Mouse (Mus musculus) neural tube, embryonic 15.5 days (tissue): Measurements from ENCODE around the gene Tlr2. TPM values are rescaled to one million over a fixed set of nuclear protein-coding genes. Genes with fewer than 3 reads are reported as not detected.
A peak's percentile ranks its signal among the peaks of the same experiment; 100 is the strongest.
"Not testable (repeated sequence)": the region's sequence is repeated elsewhere in the genome, so short reads cannot be mapped to it uniquely, and the experiment has no call there.

Source experiments
- ATAC-seq: fragments of 200-750 bp; cut with Nextera tagmentation; 2 replicates; pipeline ENCODE4 v1.8.0; 2017; ENCODE audit warnings: mild to moderate bottlenecking, moderate TSS enrichment, moderate library complexity; ENCODE audit not compliant: low FRiP score
- H3K27ac ChIP-seq: fragments of 300-500 bp; sonication (generic); replicated peaks from 2 replicates; pipeline ENCODE4 v1.5.1; 2015; ENCODE audit warnings: mild to moderate bottlenecking, inconsistent platforms
- H3K27me3 ChIP-seq: fragments of 300-500 bp; sonication (generic); replicated peaks from 2 replicates; pipeline ENCODE4 v1.6.1; 2015; ENCODE audit warnings: inconsistent platforms
- H3K36me3 ChIP-seq: fragments of 300-500 bp; sonication (generic); 2 replicates; pipeline ENCODE4 v1.6.1; 2015; ENCODE audit warnings: inconsistent platforms
- H3K4me1 ChIP-seq: fragments of 300-500 bp; sonication (generic); 2 replicates; pipeline ENCODE4 v1.6.1; 2015; ENCODE audit warnings: inconsistent platforms
- H3K4me2 ChIP-seq: fragments of 300-500 bp; sonication (generic); 2 replicates; pipeline ENCODE4 v1.6.1; 2015; ENCODE audit warnings: inconsistent platforms, mild to moderate bottlenecking, moderate library complexity
- H3K4me3 ChIP-seq: fragments of 300-500 bp; sonication (generic); replicated peaks from 2 replicates; pipeline ENCODE4 v1.5.1; 2015; ENCODE audit warnings: mild to moderate bottlenecking, inconsistent platforms
- H3K9ac ChIP-seq: fragments of 300-500 bp; sonication (generic); replicated peaks from 2 replicates; pipeline ENCODE4 v1.6.1; 2015; ENCODE audit warnings: mild to moderate bottlenecking, inconsistent platforms
- H3K9me3 ChIP-seq: fragments of 300-500 bp; sonication (generic); replicated peaks from 2 replicates; pipeline ENCODE4 v1.6.1; 2016; ENCODE audit warnings: inconsistent platforms
- WGBS: fragments of 180-500 bp; shearing (Covaris S2); methylation state at CpG from one replicate; pipeline ENCODE4 v1.1.7; 2015; ENCODE audit warnings: mixed read lengths; 5-methylcytosine and 5-hydroxymethylcytosine counted together
- polyA plus RNA-seq: library from polyadenylated mRNA; unstranded; fragments of >200 nt; fragmentation: Nextera tagmentation; extraction: Ambion mirVana; gene quantifications from 2 replicates; pipeline ENCODE4 v1.2.1, GENCODE M21; 2015

Tlr2 gene
- 1.3 and 2.1 TPM in 2 replicates for polyA plus RNA-seq

- Histone ChIP-seq H3K9me3 (no peaks in the 10 kb centered on the region), H3K4me2 (peak within 1 kb of the TSS; percentile 93), H3K27me3 (peaks cover 13% of the 10 kb centered on the region), H3K4me3 (peak within 1 kb of the TSS; percentile 52), H3K9ac (peak within 1 kb of the TSS; percentile 55), H3K27ac (no peak within 1 kb of the TSS), H3K4me1 (peaks cover 11% of the 10 kb centered on the region), H3K36me3 (no peaks in the 10 kb centered on the region)
- peak; percentile 57 for ATAC-seq
- WGBS, result 1% methylated on average over 35 of the region's 35 CpGs
Observed at GRCm38 (mm10) chr3:83841095-83841850, at the start of gene Tlr2. Tlr2 (minus strand) TSS chr3:83841767.

GRCm38 (mm10) chr3:83885163-83885562, 43.6 kb upstream of the Tlr2 start:
- ATAC-seq, result no peak
- Histone ChIP-seq H3K9ac (no peak overlapping the region), H3K9me3 (no peaks in the 10 kb centered on the region), H3K27me3 (no peaks in the 10 kb centered on the region), H3K4me1 (no peaks in the 10 kb centered on the region), H3K27ac (no peak overlapping the region), H3K4me3 (no peak overlapping the region), H3K36me3 (no peaks in the 10 kb centered on the region), H3K4me2 (no peak overlapping the region)
- 90% methylated on average over 2 of the region's 2 CpGs for WGBS

GRCm38 (mm10) chr3:83879261-83880050, 37.9 kb upstream of the Tlr2 start:
- ATAC-seq, H3K4me2 ChIP-seq, H3K27ac ChIP-seq, H3K36me3 ChIP-seq, H3K9ac ChIP-seq, H3K9me3 ChIP-seq, H3K4me3 ChIP-seq, H3K4me1 ChIP-seq, H3K27me3 ChIP-seq: not testable (repeated sequence)
- WGBS, result 82% methylated on average over 5 of the region's 5 CpGs

- no peak overlapping the region for H3K9ac ChIP-seq
- H3K27ac ChIP-seq, result no peak overlapping the region
- ATAC-seq, result no peak
- no peak overlapping the region for H3K4me3 ChIP-seq
- no peaks in the 10 kb centered on the region for H3K27me3 ChIP-seq
- WGBS, result 94% methylated on average over 4 of the region's 4 CpGs
- H3K4me2 ChIP-seq, result no peak overlapping the region
- no peaks in the 10 kb centered on the region for H3K36me3 ChIP-seq
- H3K9me3 ChIP-seq, result no peaks in the 10 kb centered on the region
- H3K4me1 ChIP-seq, result no peaks in the 10 kb centered on the region
Observed at GRCm38 (mm10) chr3:83878801-83879200, 37.2 kb upstream of the Tlr2 start.

GRCm38 (mm10) chr3:83876299-83876698, 34.7 kb upstream of the Tlr2 start:
- H3K4me1 ChIP-seq, result no peaks in the 10 kb centered on the region
- no peak overlapping the region for H3K4me2 ChIP-seq
- no peak overlapping the region for H3K4me3 ChIP-seq
- no peaks in the 10 kb centered on the region for H3K9me3 ChIP-seq
- ATAC-seq, result no peak
- no peak overlapping the region for H3K27ac ChIP-seq
- no peaks in the 10 kb centered on the region for H3K36me3 ChIP-seq
- H3K9ac ChIP-seq, result no peak overlapping the region
- 41% methylated on average over 4 of the region's 4 CpGs for WGBS
- H3K27me3 ChIP-seq, result no peaks in the 10 kb centered on the region

- 94% methylated on average over 2 of the region's 2 CpGs for WGBS
- H3K27ac ChIP-seq, H3K36me3 ChIP-seq, H3K4me1 ChIP-seq, ATAC-seq, H3K4me2 ChIP-seq, H3K4me3 ChIP-seq, H3K9ac ChIP-seq, H3K9me3 ChIP-seq, H3K27me3 ChIP-seq: not testable (repeated sequence)
Observed at GRCm38 (mm10) chr3:83875078-83875477, 33.5 kb upstream of the Tlr2 start.

GRCm38 (mm10) chr3:83872853-83873252, 31.3 kb upstream of the Tlr2 start:
- H3K9ac ChIP-seq, H3K27me3 ChIP-seq, H3K9me3 ChIP-seq, H3K4me3 ChIP-seq, H3K27ac ChIP-seq, H3K4me2 ChIP-seq, ATAC-seq, H3K36me3 ChIP-seq, H3K4me1 ChIP-seq: not testable (repeated sequence)
- 95% methylated on average over 2 of the region's 2 CpGs for WGBS

- H3K4me3 ChIP-seq, H3K9ac ChIP-seq, H3K27ac ChIP-seq, H3K4me2 ChIP-seq, H3K36me3 ChIP-seq, H3K4me1 ChIP-seq, ATAC-seq, H3K27me3 ChIP-seq, H3K9me3 ChIP-seq: not testable (repeated sequence)
- 95% methylated on average over 4 of the region's 4 CpGs for WGBS
Observed at GRCm38 (mm10) chr3:83871962-83872361, 30.4 kb upstream of the Tlr2 start.

- H3K27me3 ChIP-seq, ATAC-seq, H3K27ac ChIP-seq, H3K36me3 ChIP-seq, H3K4me2 ChIP-seq, H3K4me1 ChIP-seq, H3K4me3 ChIP-seq, H3K9ac ChIP-seq, H3K9me3 ChIP-seq: not testable (repeated sequence)
- WGBS, result 92% methylated on average over 7 of the region's 7 CpGs
Observed at GRCm38 (mm10) chr3:83871559-83871958, 30.0 kb upstream of the Tlr2 start.

- 90% methylated on average over 2 of the region's 2 CpGs for WGBS
- no peak overlapping the region for H3K27ac ChIP-seq
- no peaks in the 10 kb centered on the region for H3K9me3 ChIP-seq
- H3K36me3 ChIP-seq, result no peaks in the 10 kb centered on the region
- ATAC-seq, result no peak
- no peak overlapping the region for H3K4me2 ChIP-seq
- no peak overlapping the region for H3K9ac ChIP-seq
- H3K27me3 ChIP-seq, result no peaks in the 10 kb centered on the region
- no peak overlapping the region for H3K4me3 ChIP-seq
- H3K4me1 ChIP-seq, result no peaks in the 10 kb centered on the region
Observed at GRCm38 (mm10) chr3:83869776-83870175, 28.2 kb upstream of the Tlr2 start.

GRCm38 (mm10) chr3:83867026-83867425, 25.5 kb upstream of the Tlr2 start:
- not testable (repeated sequence) for H3K27me3 ChIP-seq, H3K4me1 ChIP-seq, ATAC-seq, H3K27ac ChIP-seq, H3K36me3 ChIP-seq, H3K9me3 ChIP-seq, H3K4me3 ChIP-seq, H3K9ac ChIP-seq, H3K4me2 ChIP-seq

GRCm38 (mm10) chr3:83865216-83865615, 23.6 kb upstream of the Tlr2 start:
- Histone ChIP-seq H3K36me3 (no peaks in the 10 kb centered on the region), H3K27me3 (no peaks in the 10 kb centered on the region), H3K4me3 (no peak overlapping the region), H3K4me2 (no peak overlapping the region), H3K9me3 (no peaks in the 10 kb centered on the region), H3K9ac (no peak overlapping the region), H3K4me1 (no peaks in the 10 kb centered on the region), H3K27ac (no peak overlapping the region)
- WGBS, result 89% methylated on average over 2 of the region's 2 CpGs
- no peak for ATAC-seq
